Mouse (Mus musculus) ovary, postnatal 14 days (tissue): ENCODE results near the gene Tmed3.

Source experiments
- DNase-seq: peaks from one replicate; pipeline ENCODE4 v3.0.0; 2022; ENCODE audit warnings: low spot score

Gene Tmed3

GRCm38 (mm10) chr9:89704265-89705196 is at the start of gene Tmed3:
Tmed3 (minus strand) TSS chr9:89705068.
- peak; percentile 77 for DNase-seq

GRCm38 (mm10) chr9:89740041-89740440 is 35.2 kb upstream of the Tmed3 start:
- DNase-seq = no peak

- DNase-seq = no peak
These were observed 33.4 kb upstream of the Tmed3 start, which contains the start of gene Ankrd34c for GRCm38 (mm10) chr9:89738295-89738694. Ankrd34c (minus strand) TSS chr9:89738475.

- DNase-seq = no peak
These were observed 33.0 kb upstream of the Tmed3 start for GRCm38 (mm10) chr9:89737888-89738287.

GRCm38 (mm10) chr9:89736932-89737705 is 32.3 kb upstream of the Tmed3 start:
- DNase-seq = peak; percentile 36

GRCm38 (mm10) chr9:89706906-89707305 is 2.0 kb upstream of the Tmed3 start:
- DNase-seq = no peak

GRCm38 (mm10) chr9:89705197-89705533 is 297 bp upstream of the Tmed3 start:
- no peak for DNase-seq

- no peak for DNase-seq
These were observed 3.9 kb downstream of the Tmed3 start for GRCm38 (mm10) chr9:89700910-89701457.

GRCm38 (mm10) chr9:89695143-89695542 is 9.7 kb downstream of the Tmed3 start:
- no peak for DNase-seq

GRCm38 (mm10) chr9:89693670-89694069 is 11.2 kb downstream of the Tmed3 start:
- no peak for DNase-seq

GRCm38 (mm10) chr9:89689179-89689578 is 15.7 kb downstream of the Tmed3 start:
- no peak for DNase-seq

- no peak for DNase-seq
These were observed 17.2 kb downstream of the Tmed3 start for GRCm38 (mm10) chr9:89687503-89688226.

GRCm38 (mm10) chr9:89686262-89686661 is 18.6 kb downstream of the Tmed3 start:
- DNase-seq = no peak

- DNase-seq = no peak
These were observed 25.9 kb downstream of the Tmed3 start for GRCm38 (mm10) chr9:89678974-89679373.

- peak; percentile 59 for DNase-seq
These were observed 30.8 kb downstream of the Tmed3 start for GRCm38 (mm10) chr9:89674014-89674618.

GRCm38 (mm10) chr9:89673402-89673801 is 31.5 kb downstream of the Tmed3 start:
- DNase-seq = no peak

- no peak for DNase-seq
These were observed 35.0 kb downstream of the Tmed3 start for GRCm38 (mm10) chr9:89669878-89670277.

GRCm38 (mm10) chr9:89667306-89667942 is 37.4 kb downstream of the Tmed3 start:
- DNase-seq = no peak

- no peak for DNase-seq
These were observed 54.0 kb downstream of the Tmed3 start for GRCm38 (mm10) chr9:89650913-89651312.
